Mouse (Mus musculus) midbrain, embryonic 15.5 days (tissue): ENCODE results near the gene Dhrs1. TPM values are rescaled to one million over a fixed set of nuclear protein-coding genes. Genes with fewer than 3 reads are reported as not detected.
"Not testable (repeated sequence)": the region's sequence is repeated elsewhere in the genome, so short reads cannot be mapped to it uniquely, and the experiment has no call there.

Source experiments
- ATAC-seq: fragments of 200-750 bp; cut with Nextera tagmentation; replicated peaks from 2 replicates; pipeline ENCODE4 v1.8.0; 2017; ENCODE audit warnings: moderate TSS enrichment
- H3K27ac ChIP-seq: fragments of 300-500 bp; sonication (generic); 2 replicates; pipeline ENCODE4 v1.5.1; 2015; ENCODE audit warnings: mild to moderate bottlenecking, inconsistent platforms
- H3K27me3 ChIP-seq: fragments of 300-500 bp; sonication (generic); replicated peaks from 2 replicates; pipeline ENCODE4 v1.6.1; 2015; ENCODE audit warnings: inconsistent platforms
- H3K36me3 ChIP-seq: fragments of 300-500 bp; sonication (generic); replicated peaks from 2 replicates; pipeline ENCODE4 v1.6.1; 2015; ENCODE audit warnings: inconsistent platforms
- H3K4me1 ChIP-seq: fragments of 300-500 bp; sonication (generic); 2 replicates; pipeline ENCODE4 v1.6.1; 2015; ENCODE audit warnings: inconsistent platforms
- H3K4me2 ChIP-seq: fragments of 300-500 bp; sonication (generic); 2 replicates; pipeline ENCODE4 v1.6.1; 2015; ENCODE audit warnings: inconsistent platforms, mild to moderate bottlenecking, moderate library complexity
- H3K4me3 ChIP-seq: fragments of 300-500 bp; sonication (generic); 2 replicates; pipeline ENCODE4 v1.5.1; 2015; ENCODE audit warnings: mild to moderate bottlenecking, inconsistent platforms
- H3K9ac ChIP-seq: fragments of 300-500 bp; sonication (generic); 2 replicates; pipeline ENCODE4 v1.6.1; 2015; ENCODE audit warnings: mild to moderate bottlenecking, inconsistent platforms
- H3K9me3 ChIP-seq: fragments of 300-500 bp; sonication (generic); 2 replicates; pipeline ENCODE4 v1.6.1; 2016; ENCODE audit warnings: inconsistent platforms
- WGBS: fragments of 180-500 bp; shearing (Covaris S2); methylation state at CpG from one replicate; pipeline ENCODE4 v1.1.7; 2015; ENCODE audit warnings: mixed read lengths; 5-methylcytosine and 5-hydroxymethylcytosine counted together
- polyA plus RNA-seq: library from polyadenylated mRNA; unstranded; fragments of >200 nt; fragmentation: Nextera tagmentation; extraction: Ambion mirVana; gene quantifications from 2 replicates; pipeline ENCODE4 v1.2.1, GENCODE M21; 2015

Gene Dhrs1
- polyA plus RNA-seq, 1 experiment from 2014 or later: 61.6 TPM

- no peaks in the 10 kb centered on the region for H3K36me3 ChIP-seq
- H3K4me2 ChIP-seq: no peak overlapping the region
- ATAC-seq: no peak
- WGBS: 90% methylated on average over 15 of the region's 15 CpGs
- H3K9ac ChIP-seq: no peak overlapping the region
- peaks cover 23% of the 10 kb centered on the region for H3K27me3 ChIP-seq
- H3K9me3 ChIP-seq: no peaks in the 10 kb centered on the region
- H3K27ac ChIP-seq: no peak overlapping the region
- peaks cover 10% of the 10 kb centered on the region for H3K4me1 ChIP-seq
- no peak overlapping the region for H3K4me3 ChIP-seq
These were observed 33.2 kb upstream of the Dhrs1 start for GRCm38 (mm10) chr14:55778686-55779085.

DNA sequence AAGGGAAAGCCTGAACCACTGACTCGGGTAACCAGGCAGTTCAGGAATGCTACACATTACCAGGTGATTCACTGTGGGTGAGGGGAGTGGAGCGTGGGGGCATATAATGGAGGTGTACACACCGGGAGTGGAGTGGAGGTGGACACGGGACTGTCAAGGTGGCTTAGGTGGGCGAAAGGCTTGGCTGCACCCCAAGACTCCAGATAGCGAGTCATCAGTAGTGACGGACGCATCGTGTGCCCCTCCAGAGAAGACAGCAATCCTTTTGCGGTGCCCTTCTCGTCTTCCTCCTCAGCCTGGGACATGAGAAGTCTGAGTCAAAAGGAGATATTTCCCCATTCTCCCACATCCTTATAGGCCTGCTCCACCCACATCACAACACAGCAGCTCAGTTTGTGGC is 32.3 kb upstream of the Dhrs1 start:
- H3K4me1 ChIP-seq: peaks cover 6% of the 10 kb centered on the region; the same call in 1 of the 2 replicates
- no peak overlapping the region for H3K4me3 ChIP-seq
- WGBS: 93% methylated on average over 11 of the region's 11 CpGs
- H3K9me3 ChIP-seq: no peaks in the 10 kb centered on the region
- H3K36me3 ChIP-seq: no peaks in the 10 kb centered on the region
- H3K9ac ChIP-seq: no peak overlapping the region
- H3K27me3 ChIP-seq: peaks cover 19% of the 10 kb centered on the region
- ATAC-seq: no peak
- H3K4me2 ChIP-seq: no peak overlapping the region
- no peak overlapping the region for H3K27ac ChIP-seq

DNA sequence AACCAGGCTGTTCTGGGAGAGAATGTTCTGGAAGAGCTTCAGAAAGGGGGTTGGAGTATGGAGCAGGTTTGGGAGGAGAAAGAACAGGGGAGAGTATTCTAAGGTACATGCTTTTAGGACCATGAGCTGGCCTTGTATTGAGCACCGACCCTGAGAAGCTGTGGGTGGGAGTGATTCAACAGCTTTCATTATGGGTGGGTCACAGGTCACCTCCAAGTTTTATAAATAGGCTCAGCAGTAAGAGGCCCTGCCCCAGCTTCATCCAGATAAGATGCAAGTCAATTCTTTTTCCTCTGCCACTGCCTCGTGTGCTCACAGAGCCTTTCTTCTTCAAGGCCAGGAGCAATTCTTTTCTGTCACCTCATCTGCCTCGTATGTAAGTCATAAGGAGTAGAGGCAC is 31.7 kb upstream of the Dhrs1 start:
- WGBS: 55% methylated on average over 3 of the region's 3 CpGs
- ATAC-seq: no peak
- Histone ChIP-seq H3K4me1 (peaks cover 6% of the 10 kb centered on the region; the same call in 1 of the 2 replicates), H3K27me3 (peaks cover 16% of the 10 kb centered on the region), H3K27ac (no peak overlapping the region), H3K9me3 (no peaks in the 10 kb centered on the region), H3K4me3 (no peak overlapping the region), H3K36me3 (no peaks in the 10 kb centered on the region), H3K4me2 (no peak overlapping the region), H3K9ac (no peak overlapping the region)

DNA sequence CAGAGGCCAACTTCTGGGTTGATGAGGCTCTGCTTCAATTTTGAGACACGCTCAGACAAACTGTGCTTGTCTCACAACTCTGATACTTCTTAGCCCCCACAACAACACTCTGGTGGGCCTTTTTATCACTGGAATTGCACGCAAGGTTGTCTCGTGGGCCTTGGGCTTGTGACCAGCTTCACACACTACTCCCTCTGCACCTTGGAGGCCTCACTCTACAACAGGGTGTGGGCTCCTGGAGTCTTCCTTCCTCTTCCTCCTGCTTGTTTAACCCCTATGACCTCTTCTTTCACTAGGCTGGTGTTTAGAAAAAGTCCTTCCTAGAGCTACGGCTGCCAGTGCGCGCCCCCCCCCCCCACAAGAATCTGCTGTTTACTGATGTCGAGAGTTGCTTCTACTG is 31.2 kb upstream of the Dhrs1 start:
- Histone ChIP-seq H3K4me1 (peaks cover 6% of the 10 kb centered on the region; the same call in 1 of the 2 replicates), H3K4me2 (no peak overlapping the region), H3K9ac (no peak overlapping the region), H3K27me3 (peaks cover 11% of the 10 kb centered on the region), H3K27ac (no peak overlapping the region), H3K36me3 (no peaks in the 10 kb centered on the region), H3K4me3 (no peak overlapping the region), H3K9me3 (no peaks in the 10 kb centered on the region)
- WGBS: 69% methylated on average over 7 of the region's 7 CpGs
- ATAC-seq: no peak

DNA sequence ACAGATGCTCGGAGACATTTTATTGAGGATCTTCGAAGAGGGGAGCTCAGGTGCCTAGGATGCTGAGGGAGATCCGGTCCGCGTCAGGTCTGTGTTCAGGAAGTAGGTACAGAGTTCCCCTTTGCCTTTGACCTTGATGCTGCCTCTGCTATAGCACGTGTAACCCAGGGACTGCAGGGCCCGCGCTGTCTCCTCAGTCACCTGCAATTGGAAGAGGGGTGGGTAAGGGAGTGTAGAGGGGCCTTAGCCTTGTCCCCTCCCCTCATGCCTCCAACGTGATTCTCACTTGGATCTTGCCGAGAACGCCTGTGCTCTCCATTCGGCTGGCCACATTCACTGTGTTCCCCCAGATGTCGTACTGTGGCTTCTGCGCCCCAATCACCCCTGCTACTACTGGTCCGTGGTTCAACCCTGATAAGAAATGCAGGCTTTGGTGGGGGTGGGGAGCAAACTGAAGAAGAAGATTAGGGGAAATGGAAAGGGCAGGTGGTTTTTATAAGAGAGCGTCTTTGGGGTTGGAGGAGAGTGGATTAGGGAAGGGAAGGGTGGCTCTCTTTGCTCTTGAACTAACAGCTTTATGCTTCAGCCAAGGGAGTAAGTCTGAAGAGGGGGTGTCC is 23.7 kb upstream of the Dhrs1 start:
- no peak overlapping the region for H3K4me2 ChIP-seq
- peaks cover 12% of the 10 kb centered on the region; the same call in 1 of the 2 replicates for H3K4me1 ChIP-seq
- H3K27ac ChIP-seq: no peak overlapping the region
- 75% methylated on average over 16 of the region's 16 CpGs for WGBS
- no peaks in the 10 kb centered on the region for H3K36me3 ChIP-seq
- H3K27me3 ChIP-seq: peaks cover 51% of the 10 kb centered on the region
- H3K4me3 ChIP-seq: no peak overlapping the region
- H3K9ac ChIP-seq: no peak overlapping the region
- ATAC-seq: no peak
- H3K9me3 ChIP-seq: no peaks in the 10 kb centered on the region

- Histone ChIP-seq H3K36me3 (no peaks in the 10 kb centered on the region), H3K4me2 (no peak overlapping the region), H3K4me1 (peaks cover 12% of the 10 kb centered on the region; the same call in 1 of the 2 replicates), H3K9ac (no peak overlapping the region), H3K9me3 (no peaks in the 10 kb centered on the region), H3K27ac (no peak overlapping the region), H3K27me3 (peaks cover 53% of the 10 kb centered on the region), H3K4me3 (no peak overlapping the region)
- WGBS: 90% methylated on average over 6 of the region's 6 CpGs
- no peak for ATAC-seq
These were observed 23.1 kb upstream of the Dhrs1 start for GRCm38 (mm10) chr14:55768555-55768954.

DNA sequence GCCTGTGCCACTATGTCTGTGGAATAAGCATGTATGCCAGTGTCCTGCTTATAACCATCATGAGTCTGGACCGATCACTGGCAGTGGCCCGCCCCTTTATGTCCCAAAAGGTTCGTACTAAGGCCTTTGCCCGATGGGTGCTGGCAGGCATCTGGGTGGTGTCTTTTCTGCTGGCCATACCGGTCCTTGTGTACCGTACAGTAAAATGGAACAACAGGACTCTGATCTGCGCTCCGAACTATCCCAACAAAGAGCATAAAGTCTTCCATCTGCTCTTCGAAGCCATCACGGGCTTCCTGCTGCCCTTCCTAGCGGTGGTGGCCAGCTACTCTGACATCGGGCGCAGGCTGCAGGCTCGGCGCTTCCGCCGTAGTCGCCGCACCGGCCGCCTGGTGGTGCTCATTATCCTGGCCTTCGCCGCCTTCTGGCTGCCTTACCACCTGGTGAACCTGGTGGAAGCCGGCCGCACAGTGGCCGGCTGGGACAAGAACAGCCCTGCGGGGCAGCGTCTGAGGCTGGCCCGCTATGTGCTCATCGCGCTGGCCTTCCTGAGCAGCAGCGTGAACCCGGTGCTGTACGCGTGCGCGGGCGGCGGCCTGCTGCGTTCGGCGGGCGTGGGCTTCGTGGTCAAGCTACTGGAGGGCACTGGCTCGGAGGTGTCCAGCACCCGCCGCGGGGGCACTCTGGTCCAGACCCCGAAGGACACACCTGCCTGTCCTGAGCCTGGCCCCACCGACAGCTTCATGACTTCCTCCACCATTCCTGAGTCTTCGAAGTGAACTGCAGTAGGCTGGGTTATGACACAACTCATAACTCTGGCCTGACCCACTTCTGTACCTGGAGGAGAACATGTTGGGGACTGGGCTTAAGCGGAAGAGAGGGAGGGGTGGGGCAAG is 22.3 kb upstream of the Dhrs1 start:
- ATAC-seq: peak; percentile 76
- Histone ChIP-seq H3K9ac (peak overlapping the region; percentile 59), H3K4me1 (peaks cover 15% of the 10 kb centered on the region), H3K27me3 (peaks cover 52% of the 10 kb centered on the region), H3K27ac (no peak overlapping the region), H3K4me3 (peak overlapping the region; percentile 45), H3K9me3 (no peaks in the 10 kb centered on the region), H3K36me3 (no peaks in the 10 kb centered on the region), H3K4me2 (peak overlapping the region; percentile 80)
- 13% methylated on average over 52 of the region's 52 CpGs for WGBS

DNA sequence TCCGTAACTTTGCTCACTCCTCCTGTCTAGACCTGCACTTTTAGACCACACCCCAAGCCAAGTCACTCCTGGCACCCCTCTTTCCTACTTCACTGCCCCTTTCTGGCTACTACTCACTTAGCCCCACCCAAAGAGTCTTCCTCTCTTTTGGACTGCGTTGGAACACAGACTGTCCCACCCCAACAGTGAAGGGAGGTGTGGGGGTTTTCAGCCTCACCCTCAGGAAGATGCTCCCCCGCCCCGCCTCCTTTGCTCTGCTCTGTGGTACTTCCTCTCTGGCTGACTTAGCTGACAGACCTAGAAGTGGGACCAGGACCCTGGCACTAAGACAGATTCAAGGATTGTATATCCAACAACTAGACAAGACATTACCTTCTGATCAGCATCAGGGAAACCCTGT is 20.2 kb upstream of the Dhrs1 start, which contains the start of gene Ltb4r1:
Gene Ltb4r1 (plus strand): TSS at position 267 of the 400 bp plus-strand sequence.
- Histone ChIP-seq H3K4me1 (peaks cover 29% of the 10 kb centered on the region), H3K36me3 (no peaks in the 10 kb centered on the region), H3K27me3 (peaks cover 59% of the 10 kb centered on the region), H3K9me3 (no peaks in the 10 kb centered on the region), H3K27ac (no peak within 1 kb of the TSS), H3K9ac (no peak within 1 kb of the TSS), H3K4me3 (no peak within 1 kb of the TSS), H3K4me2 (no peak within 1 kb of the TSS)
- 79% methylated on average over 4 of the region's 4 CpGs for WGBS
- ATAC-seq: no peak

- WGBS: 69% methylated on average over 7 of the region's 7 CpGs
- no peaks in the 10 kb centered on the region for H3K9me3 ChIP-seq
- no peak overlapping the region for H3K4me2 ChIP-seq
- no peak overlapping the region for H3K27ac ChIP-seq
- no peak overlapping the region for H3K9ac ChIP-seq
- H3K4me1 ChIP-seq: peaks cover 28% of the 10 kb centered on the region
- no peak for ATAC-seq
- no peaks in the 10 kb centered on the region for H3K36me3 ChIP-seq
- H3K4me3 ChIP-seq: no peak overlapping the region
- H3K27me3 ChIP-seq: peaks cover 43% of the 10 kb centered on the region
These were observed 17.7 kb upstream of the Dhrs1 start for GRCm38 (mm10) chr14:55763166-55763565.

GRCm38 (mm10) chr14:55762001-55762821 is 16.7 kb upstream of the Dhrs1 start:
- Histone ChIP-seq H3K4me3 (peak overlapping the region; percentile 51), H3K36me3 (no peaks in the 10 kb centered on the region), H3K4me1 (peaks cover 19% of the 10 kb centered on the region), H3K9ac (peak overlapping the region; percentile 71), H3K9me3 (no peaks in the 10 kb centered on the region), H3K4me2 (peak overlapping the region; percentile 96), H3K27ac (peak overlapping the region; percentile 81), H3K27me3 (peaks cover 40% of the 10 kb centered on the region)
- WGBS: under 1% methylated on average over 77 of the region's 77 CpGs
- ATAC-seq: peak; percentile 87

- peaks cover 18% of the 10 kb centered on the region for H3K4me1 ChIP-seq
- 84% methylated on average over 6 of the region's 6 CpGs for WGBS
- H3K9ac ChIP-seq: peak within 1 kb of the TSS; percentile 71
- peak within 1 kb of the TSS; percentile 81 for H3K27ac ChIP-seq
- H3K9me3 ChIP-seq: no peaks in the 10 kb centered on the region
- no peak for ATAC-seq
- H3K27me3 ChIP-seq: peaks cover 31% of the 10 kb centered on the region
- no peaks in the 10 kb centered on the region for H3K36me3 ChIP-seq
- H3K4me2 ChIP-seq: peak within 1 kb of the TSS; percentile 96
- H3K4me3 ChIP-seq: peak within 1 kb of the TSS; percentile 51
These were observed 15.7 kb upstream of the Dhrs1 start, which contains the start of gene Ltb4r2 for GRCm38 (mm10) chr14:55761163-55761562. Gene Ltb4r2, plus strand, starts transcription at chr14:55761428.

GRCm38 (mm10) chr14:55760156-55760555 is 14.7 kb upstream of the Dhrs1 start:
- peaks cover 18% of the 10 kb centered on the region for H3K4me1 ChIP-seq
- H3K36me3 ChIP-seq, H3K9me3 ChIP-seq, H3K9ac ChIP-seq, H3K27ac ChIP-seq, H3K4me3 ChIP-seq: not testable (repeated sequence)
- WGBS: 1% methylated on average over 6 of the region's 6 CpGs
- H3K4me2 ChIP-seq: peak overlapping the region; percentile 34
- ATAC-seq: 0 out of 2 replicates have a peak, but pooled peaks have one; percentile 9
- H3K27me3 ChIP-seq: peaks cover 24% of the 10 kb centered on the region
